Comparison of ENCODE assay signal across 8 mouse cellular contexts in the genomic region with DNA sequence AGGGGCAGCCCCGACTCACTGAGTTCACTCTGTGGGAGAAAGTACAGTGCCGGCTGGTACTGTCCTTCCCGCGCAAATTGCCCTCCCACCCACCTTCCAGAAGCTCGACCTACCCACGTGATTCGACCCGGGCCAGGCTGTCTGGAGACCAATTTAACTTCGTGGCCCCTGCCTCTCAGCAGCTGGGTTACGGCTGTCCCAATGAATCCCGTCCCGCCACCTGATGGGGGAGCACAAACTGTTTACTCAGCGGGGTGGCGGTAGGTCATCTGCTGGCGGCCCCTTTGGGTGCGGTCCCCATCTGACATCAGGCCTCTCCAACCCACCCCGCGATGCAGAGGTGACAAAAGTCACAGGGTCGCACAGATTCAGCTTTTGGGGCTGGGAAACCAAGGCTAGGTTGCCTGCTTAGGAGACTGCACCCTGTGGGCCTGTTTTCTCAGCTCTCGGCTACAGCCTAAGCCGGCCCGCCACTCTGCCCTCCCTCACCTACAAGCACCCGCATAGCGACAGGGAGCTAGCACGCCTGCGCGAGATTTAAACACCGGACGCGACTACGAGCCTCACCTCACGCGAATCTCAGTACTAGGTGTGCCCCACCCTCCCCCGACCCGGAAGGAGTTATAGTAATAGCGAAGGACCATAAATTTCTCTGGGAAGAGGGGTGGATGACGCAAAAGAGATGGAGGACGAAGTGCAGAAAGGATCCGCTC. TPM values are rescaled to one million over a fixed set of nuclear protein-coding genes. Genes with fewer than 3 reads are reported as not detected.
DNase-seq lines count a peak whose midpoint lies in the region; ATAC-seq and TF ChIP-seq lines count a peak whose summit lies in the region.

A gene (minus strand): TSS at position 593 of the 713 bp plus-strand sequence.

- H3K9me3 ChIP-seq in erythroblast, embryonic 14.5 days (ENCODE audit: control insufficient read depth, low read length), result no peaks in the 10 kb centered on the region
- no peaks in the 10 kb centered on the region for H3K9me3 ChIP-seq in forebrain, embryonic 10.5 days
- H3K9me3 ChIP-seq in heart, embryonic 13.5 days, result no peaks in the 10 kb centered on the region
- no peaks in the 10 kb centered on the region for H3K9me3 ChIP-seq in kidney, postnatal 0 days (replicated peaks; ENCODE audit: low read length)
- no peaks in the 10 kb centered on the region for H3K9me3 ChIP-seq in midbrain, postnatal 0 days (ENCODE audit: low read length)

- peak; percentile 83 for DNase-seq in forebrain, embryonic 10.5 days (ENCODE audit: extremely low spot score, low spot score)
- peak; percentile 95 for DNase-seq in kidney, postnatal 0 days (ENCODE audit: low spot score)
- DNase-seq in liver, result peak; percentile 73
- peak; percentile 97 for DNase-seq in midbrain, postnatal 0 days (ENCODE audit: low spot score)
- peak; percentile 52 to 87 for DNase-seq in spleen, postnatal 10 days (ENCODE audit: low spot score in 2 of 2)

- ATAC-seq in erythroblast, adult 5-6 weeks (replicated peaks; ENCODE audit: low FRiP score, poor library complexity, severe bottlenecking), result no peak
- peak; percentile 60; the same call in 1 of the 2 replicates for ATAC-seq in heart, embryonic 13.5 days (ENCODE audit: extremely low read depth, insufficient number of reproducible peaks, low FRiP score, low TSS enrichment)
- peak; percentile 95 for ATAC-seq in kidney, postnatal 0 days (replicated peaks; ENCODE audit: low FRiP score, low read depth)
- ATAC-seq in midbrain, postnatal 0 days (ENCODE audit: low FRiP score), result peak; percentile 96

- peaks cover 33% of the 10 kb centered on the region for H3K36me3 ChIP-seq in erythroblast, embryonic 14.5 days (ENCODE audit: control insufficient read depth)
- peaks cover 35% of the 10 kb centered on the region for H3K36me3 ChIP-seq in forebrain, embryonic 10.5 days (replicated peaks)
- peaks cover 36% of the 10 kb centered on the region for H3K36me3 ChIP-seq in heart, embryonic 13.5 days
- peaks cover 19% of the 10 kb centered on the region for H3K36me3 ChIP-seq in kidney, postnatal 0 days (ENCODE audit: insufficient read depth, low read length)
- H3K36me3 ChIP-seq in midbrain, postnatal 0 days (ENCODE audit: insufficient read depth, low read length), result peaks cover 33% of the 10 kb centered on the region

- WGBS in forebrain, embryonic 10.5 days, result 3% methylated on average over 39 of the region's 39 CpGs
- WGBS in heart, embryonic 13.5 days, result 1% methylated on average over 39 of the region's 39 CpGs
- 1% methylated on average over 39 of the region's 39 CpGs for WGBS in kidney, postnatal 0 days
- WGBS in midbrain, postnatal 0 days, result 2% methylated on average over 39 of the region's 39 CpGs

- H3K4me3 ChIP-seq in erythroblast, embryonic 14.5 days (replicated peaks), result peak within 1 kb of the TSS; percentile 59
- peak within 1 kb of the TSS; percentile 62 for H3K4me3 ChIP-seq in forebrain, embryonic 10.5 days
- H3K4me3 ChIP-seq in heart, embryonic 13.5 days, result peak within 1 kb of the TSS; percentile 60
- peak within 1 kb of the TSS; percentile 49 for H3K4me3 ChIP-seq in kidney, postnatal 0 days (replicated peaks; ENCODE audit: low read depth, low read length)
- peak within 1 kb of the TSS; percentile 48 for H3K4me3 ChIP-seq in midbrain, postnatal 0 days (ENCODE audit: low read depth, low read length)

- no peak; the same call in 1 of the 2 replicates for TF ChIP-seq CTCF in kidney, postnatal 0 days (IDR thresholded peaks at IDR 0.05; ENCODE audit: low read depth)
- peak; percentile 21; the same call in 1 of the 2 replicates for TF ChIP-seq CTCF in midbrain, postnatal 0 days (IDR thresholded peaks at IDR 0.05)

- peak within 1 kb of the TSS; percentile 89 for H3K4me2 ChIP-seq in heart, embryonic 13.5 days
- H3K4me2 ChIP-seq in kidney, postnatal 0 days (ENCODE audit: low read length), result peak within 1 kb of the TSS; percentile 87
- peak within 1 kb of the TSS; percentile 84 for H3K4me2 ChIP-seq in midbrain, postnatal 0 days (ENCODE audit: low read depth, low read length, poor library complexity, severe bottlenecking)

- H3K9ac ChIP-seq in heart, embryonic 13.5 days, result peak within 1 kb of the TSS; percentile 87
- H3K9ac ChIP-seq in kidney, postnatal 0 days (ENCODE audit: low read depth, low read length), result peak within 1 kb of the TSS; percentile 83
- H3K9ac ChIP-seq in midbrain, postnatal 0 days (replicated peaks; ENCODE audit: low read length, poor library complexity, severe bottlenecking), result peak within 1 kb of the TSS; percentile 77

- peak within 1 kb of the TSS; percentile 86 for H3K27ac ChIP-seq in forebrain, embryonic 10.5 days
- H3K27ac ChIP-seq in heart, embryonic 13.5 days (replicated peaks), result peak within 1 kb of the TSS; percentile 83
- H3K27ac ChIP-seq in kidney, postnatal 0 days, result peak within 1 kb of the TSS; percentile 90
- H3K27ac ChIP-seq in midbrain, postnatal 0 days (ENCODE audit: low read depth, low read length), result peak within 1 kb of the TSS; percentile 89

- H3K4me1 ChIP-seq in erythroblast, embryonic 14.5 days (ENCODE audit: control insufficient read depth), result peaks cover 32% of the 10 kb centered on the region
- H3K4me1 ChIP-seq in forebrain, embryonic 10.5 days, result peaks cover 26% of the 10 kb centered on the region
- H3K4me1 ChIP-seq in heart, embryonic 13.5 days, result peaks cover 19% of the 10 kb centered on the region
- H3K4me1 ChIP-seq in kidney, postnatal 0 days (replicated peaks; ENCODE audit: insufficient read depth, low read length), result 0 out of 2 replicates have a peak, but pooled peaks cover 4% of the 10 kb centered on the region
- H3K4me1 ChIP-seq in midbrain, postnatal 0 days (ENCODE audit: insufficient read depth, low read length), result peaks cover 4% of the 10 kb centered on the region; the same call in 1 of the 2 replicates

- peaks cover 14% of the 10 kb centered on the region for H3K27me3 ChIP-seq in erythroblast, embryonic 14.5 days (ENCODE audit: control insufficient read depth)
- no peaks in the 10 kb centered on the region for H3K27me3 ChIP-seq in forebrain, embryonic 10.5 days (ENCODE audit: poor library complexity, severe bottlenecking)
- H3K27me3 ChIP-seq in heart, embryonic 13.5 days (replicated peaks), result no peaks in the 10 kb centered on the region
- H3K27me3 ChIP-seq in kidney, postnatal 0 days (ENCODE audit: insufficient read depth, low read length), result no peaks in the 10 kb centered on the region
- no peaks in the 10 kb centered on the region for H3K27me3 ChIP-seq in midbrain, postnatal 0 days (ENCODE audit: insufficient read depth, low read length)

RNA-seq across cellular contexts. Expression of the gene that starts here (rescaled TPM):
- 0.18 and 0.20 TPM in 2 replicates for polyA plus RNA-seq in erythroblast, embryonic 14.5 days (2012)
- 1.3 TPM in 2 replicates for total RNA-seq in erythroblast, adult 5-6 weeks (2015; ENCODE audit: low replicate concordance)
- total RNA-seq in erythroblast, adult 5-6 weeks (2017; ENCODE audit: low replicate concordance), result 3.5 and 10.6 TPM in 2 replicates
- polyA plus RNA-seq in forebrain, embryonic 10.5 days (2016; fragmentation: Nextera tagmentation; extraction: Ambion mirVana), result 41.9 and 48.9 TPM in 2 replicates
- polyA plus RNA-seq in heart, embryonic 13.5 days (2015; fragmentation: Nextera tagmentation; extraction: Ambion mirVana), result 48.2 and 51.6 TPM in 2 replicates
- 85.3 and 86.0 TPM in 2 replicates for polyA plus RNA-seq in kidney, postnatal 0 days (2015; fragmentation: Nextera tagmentation; extraction: Ambion mirVana)
- total RNA-seq in midbrain, postnatal 0 days (2014; rRNA removed), result 143 and 146 TPM in 2 replicates
- polyA plus RNA-seq in midbrain, postnatal 0 days (2015; fragmentation: Nextera tagmentation; extraction: Ambion mirVana), result 131 and 162 TPM in 2 replicates

Comparison
In these comparisons a context has a peak if more than half of its experiments do, and no peak if none do; other contexts are left out.
1. RNA of the gene that starts here (total RNA-seq): 143 to 146 TPM in midbrain, postnatal 0 days; 1.3 to 10.6 TPM in erythroblast, adult 5-6 weeks; every median in the first group is over 10 times any median in the second.
2. RNA of the gene that starts here (polyA plus RNA-seq): 131 to 162 TPM in midbrain, postnatal 0 days, 85.3 to 86.0 TPM in kidney, postnatal 0 days, 41.9 to 48.9 TPM in forebrain, embryonic 10.5 days and 48.2 to 51.6 TPM in heart, embryonic 13.5 days; 0.18 to 0.20 TPM in erythroblast, embryonic 14.5 days; every median in the first group is over 10 times any median in the second.
3. Peak in every context shown above with its lines, with median percentiles within 50 percentile points of each other: H3K4me3 ChIP-seq, DNase-seq, H3K27ac ChIP-seq, H3K4me2 ChIP-seq and H3K9ac ChIP-seq.